Mouse (Mus musculus) urinary bladder, postnatal 10 days (tissue): ENCODE data around the gene Dhh.
A peak's percentile ranks its signal among the peaks of the same experiment; 100 is the strongest.

Experiments used
- DNase-seq: peaks from one replicate; pipeline ENCODE4 v3.0.0; 2022; ENCODE audit warnings: low spot score

The Dhh gene

GRCm38 (mm10) chr15:98871916-98872888 is 26.1 kb downstream of the Dhh start:
- DNase-seq: peak; percentile 77

GRCm38 (mm10) chr15:98871070-98871915 is 27.0 kb downstream of the Dhh start, which contains the start of gene Kmt2d:
TSS of gene Kmt2d (minus strand) at chr15:98871204.
- DNase-seq: no peak

DNA sequence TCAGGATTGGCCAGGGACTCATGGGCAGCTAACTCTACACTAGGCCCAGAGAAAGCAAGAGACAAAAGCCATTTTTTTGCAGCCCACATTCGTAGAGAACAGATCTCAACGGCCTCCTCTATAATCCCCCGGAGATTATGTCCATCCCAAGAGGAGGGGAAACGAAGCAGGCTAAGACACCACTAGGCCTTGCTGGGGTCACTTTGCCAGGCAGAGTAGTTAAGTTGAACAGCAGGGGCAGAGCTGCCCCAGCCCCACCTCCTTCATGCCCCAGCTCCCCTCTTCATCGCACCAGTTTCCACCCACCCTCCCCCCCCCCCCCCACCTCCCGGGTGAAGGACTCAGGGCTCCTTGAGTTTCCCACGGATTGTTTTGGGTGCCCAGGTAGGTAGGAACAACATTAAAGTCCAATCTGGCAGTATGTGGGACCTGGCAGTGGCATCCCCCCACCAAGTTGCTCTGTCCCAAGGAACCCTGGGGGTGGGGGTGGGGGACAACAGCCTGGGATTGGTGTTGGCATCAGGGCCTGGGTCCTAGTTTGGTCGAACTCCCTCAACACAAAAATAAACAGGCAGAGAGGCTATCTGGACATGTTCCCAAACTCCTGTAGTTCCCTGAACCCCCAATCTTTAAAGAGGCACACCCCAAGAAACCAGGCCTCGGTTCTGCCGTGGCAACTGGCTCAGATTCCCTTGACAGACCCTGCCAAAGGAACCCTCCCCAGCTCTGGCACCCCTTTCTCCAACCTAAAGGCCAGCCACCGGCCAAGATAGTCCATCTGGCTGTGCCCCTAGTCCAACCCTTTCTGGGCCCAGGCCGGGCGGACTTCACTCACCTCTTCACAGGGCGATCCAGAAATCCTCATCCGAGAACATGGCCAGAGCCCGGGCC is 27.9 kb downstream of the Dhh start:
- no peak for DNase-seq

DNA sequence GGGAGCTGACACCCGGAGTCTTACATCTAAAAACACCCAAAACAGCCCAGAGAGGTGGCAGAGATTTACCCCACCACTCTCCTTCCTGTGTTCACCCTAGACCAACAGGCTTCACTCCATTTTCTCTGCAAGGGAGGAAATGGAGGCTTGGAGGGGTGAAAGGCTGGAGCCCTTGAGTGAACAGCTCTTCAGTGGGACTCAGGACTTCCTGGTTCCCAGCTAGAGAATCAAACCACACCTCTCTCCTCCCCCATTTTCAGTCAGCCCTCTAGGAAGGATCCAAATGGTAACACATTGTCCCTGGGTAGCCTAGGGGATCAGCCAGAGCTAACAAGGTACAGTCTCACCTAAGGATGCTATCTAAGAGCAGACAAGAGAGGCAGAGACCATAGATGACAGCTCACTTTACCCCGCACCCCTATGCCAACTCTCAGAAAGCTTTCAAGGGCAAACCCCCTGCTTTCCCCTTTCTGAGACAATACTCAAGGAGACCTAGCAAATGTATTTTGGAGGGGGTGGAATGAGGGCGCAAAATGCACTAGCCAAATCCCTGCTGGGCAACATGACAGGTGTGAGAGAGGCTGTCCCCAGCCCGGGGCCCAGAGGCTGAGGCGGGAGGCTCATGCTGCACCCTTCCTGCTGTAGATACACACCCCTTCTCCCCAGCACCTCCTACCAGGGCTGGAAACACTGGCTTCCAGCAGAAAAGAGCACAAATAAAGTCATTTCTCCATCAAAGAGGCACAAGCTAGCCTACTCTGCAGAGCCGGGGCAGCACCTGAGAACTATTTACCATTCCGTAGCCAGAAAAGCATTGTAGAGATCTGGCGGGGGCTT is 28.8 kb downstream of the Dhh start:
- DNase-seq: no peak

DNA sequence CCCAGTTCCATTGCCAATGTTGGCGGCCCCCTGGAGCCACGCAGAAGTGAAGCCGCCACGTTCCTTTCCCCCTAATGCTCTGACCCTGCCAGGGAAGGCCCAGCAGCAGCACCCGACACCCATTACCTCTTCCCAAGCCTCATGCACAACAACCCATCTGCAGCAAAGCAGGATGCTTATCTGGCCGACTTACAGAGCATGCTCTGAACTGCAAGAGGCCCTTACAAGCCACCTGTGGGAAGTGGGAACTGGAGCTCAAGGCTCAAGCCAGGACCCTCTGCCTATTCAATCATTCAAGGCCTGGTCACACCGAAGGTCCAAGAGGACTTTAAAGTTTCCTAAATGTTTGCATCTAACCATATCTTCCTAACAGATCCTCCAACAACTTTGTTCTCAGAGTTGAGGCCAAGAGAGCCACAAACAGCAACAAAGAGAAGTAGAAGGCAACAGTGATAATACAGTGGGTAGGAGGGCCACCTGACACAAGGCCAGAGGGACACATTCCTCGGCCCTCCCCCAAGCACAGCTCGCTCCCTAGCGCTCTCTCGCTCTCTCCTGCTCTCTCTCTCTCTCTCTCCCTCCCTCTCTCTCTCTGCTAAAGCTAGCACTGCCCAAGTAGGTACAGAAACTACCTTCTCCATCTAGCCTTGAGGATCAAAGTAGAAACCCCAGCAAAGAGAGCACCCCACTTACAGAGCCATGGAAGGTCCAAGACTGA is 29.8 kb downstream of the Dhh start:
- DNase-seq: no peak

- no peak for DNase-seq
These were observed 31.0 kb downstream of the Dhh start for GRCm38 (mm10) chr15:98867321-98867720.

DNA sequence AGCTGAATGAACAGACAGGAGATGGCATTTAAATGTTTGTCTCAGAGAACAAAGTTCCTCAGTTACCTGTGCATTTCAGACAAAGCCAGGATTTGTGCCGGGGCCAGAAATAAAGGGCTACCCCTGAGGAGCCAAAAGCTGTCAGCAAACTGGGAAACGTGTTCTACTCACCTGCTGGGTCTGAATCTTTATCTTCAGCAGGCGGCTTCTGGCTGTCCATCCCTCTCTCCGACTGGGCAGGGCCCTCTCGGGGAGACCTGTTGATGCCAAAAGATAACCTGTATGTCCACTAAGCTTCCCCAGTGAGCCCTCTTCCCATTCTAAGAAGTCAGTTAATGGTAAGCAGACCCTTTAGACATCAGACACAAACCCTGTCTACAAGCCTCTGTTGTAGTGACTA is 31.8 kb downstream of the Dhh start:
- DNase-seq: no peak

DNA sequence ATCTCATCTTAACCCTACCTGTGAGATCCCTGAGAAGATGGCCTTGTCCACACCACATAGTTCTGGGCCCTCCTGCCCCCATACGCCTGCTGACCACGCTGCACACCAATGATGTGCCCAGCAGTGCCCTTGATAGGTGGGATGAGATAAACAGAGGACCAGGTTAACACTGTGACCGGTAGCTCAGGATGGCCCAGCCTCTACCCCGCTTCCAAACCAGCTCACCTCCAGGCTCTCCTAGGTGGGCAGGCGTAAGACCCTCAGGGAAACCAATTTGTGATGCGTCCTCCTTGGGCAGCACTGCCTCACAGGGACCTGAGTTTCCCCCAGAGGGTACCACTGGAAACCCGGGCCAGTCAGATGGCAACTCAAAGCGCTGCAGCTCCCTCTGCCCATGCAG is 32.6 kb downstream of the Dhh start:
- no peak for DNase-seq

- DNase-seq: no peak
These were observed 33.4 kb downstream of the Dhh start for GRCm38 (mm10) chr15:98864951-98865350.

DNA sequence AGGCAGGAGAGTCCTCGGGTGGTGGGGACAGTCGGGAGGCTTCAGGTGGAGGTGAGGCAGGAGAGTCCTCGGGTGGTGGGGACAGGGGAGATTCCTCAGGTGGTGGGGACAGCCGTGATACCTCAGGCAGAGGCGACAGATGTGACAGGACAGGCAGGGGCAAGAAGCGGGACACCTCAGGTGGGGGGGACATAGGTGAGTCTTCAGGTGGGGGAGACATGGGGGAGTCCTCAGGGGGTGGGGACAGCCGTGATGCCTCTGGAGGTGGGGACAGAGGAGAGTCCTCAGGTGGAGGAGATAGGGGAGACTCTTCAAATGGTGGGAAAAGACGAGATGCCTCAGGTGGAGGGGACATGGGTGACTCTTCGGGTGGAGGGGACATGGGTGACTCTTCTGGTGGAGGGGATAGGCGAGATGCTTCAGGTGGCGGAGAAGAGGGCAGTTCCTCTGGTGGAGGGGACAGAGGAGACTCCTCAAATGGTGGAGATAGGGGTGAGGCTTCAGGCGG is 34.8 kb downstream of the Dhh start:
- peak; percentile 10 for DNase-seq

DNA sequence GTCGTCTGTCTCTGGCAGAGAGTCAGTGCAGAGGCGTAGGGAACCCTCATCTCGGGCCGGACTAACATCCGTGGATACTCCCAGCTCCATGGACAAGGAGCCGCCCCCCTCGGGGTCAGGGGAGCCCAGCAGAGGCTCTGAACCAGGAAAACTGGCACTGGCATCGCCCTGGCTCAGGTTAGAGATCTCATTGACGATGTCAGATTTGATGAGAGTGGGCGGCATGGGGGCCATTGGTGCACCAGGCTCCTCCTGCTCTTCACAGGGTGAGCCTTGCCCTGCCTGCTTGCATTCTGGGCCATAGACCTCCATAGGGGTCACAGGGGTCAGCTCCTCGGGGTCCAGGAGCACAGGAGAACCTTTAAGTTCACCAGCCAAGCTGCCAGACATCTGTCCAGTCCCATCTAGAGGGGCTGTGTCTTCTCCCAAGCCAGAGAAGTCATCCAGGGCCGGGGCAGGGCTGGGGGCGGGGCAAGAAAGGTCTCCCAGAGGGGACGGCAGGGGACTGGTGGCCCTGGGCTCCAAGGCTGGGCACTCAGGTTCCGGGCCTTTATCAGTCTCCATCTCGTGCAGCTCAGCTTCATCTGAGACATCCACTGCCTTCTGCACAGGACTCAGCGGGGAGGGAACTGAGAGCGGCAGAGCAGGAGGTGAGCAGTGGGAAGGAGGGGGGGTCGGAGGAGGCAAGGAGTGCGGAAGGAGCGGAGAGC is 36.5 kb downstream of the Dhh start:
- DNase-seq: peak; percentile 8

DNA sequence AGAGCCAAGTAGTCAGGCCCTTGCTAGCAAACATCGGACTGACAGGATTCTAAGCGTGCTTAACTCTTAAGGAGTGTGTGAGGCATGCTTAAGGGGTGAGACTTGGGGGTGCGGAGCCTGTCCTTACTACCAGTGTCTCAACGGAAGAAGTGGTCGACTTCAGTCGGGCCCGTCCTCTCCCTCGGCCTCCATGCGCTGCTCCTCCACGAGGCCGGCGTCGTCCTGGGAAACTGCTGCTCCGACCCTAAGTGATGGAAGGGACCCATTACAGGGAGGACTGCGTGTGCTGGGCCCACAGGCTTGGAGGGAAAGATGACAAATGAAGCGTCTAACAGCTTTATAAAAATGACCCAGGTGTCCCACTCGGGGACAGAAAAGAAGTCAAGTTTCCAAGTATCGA is 37.4 kb downstream of the Dhh start:
- no peak for DNase-seq

DNA sequence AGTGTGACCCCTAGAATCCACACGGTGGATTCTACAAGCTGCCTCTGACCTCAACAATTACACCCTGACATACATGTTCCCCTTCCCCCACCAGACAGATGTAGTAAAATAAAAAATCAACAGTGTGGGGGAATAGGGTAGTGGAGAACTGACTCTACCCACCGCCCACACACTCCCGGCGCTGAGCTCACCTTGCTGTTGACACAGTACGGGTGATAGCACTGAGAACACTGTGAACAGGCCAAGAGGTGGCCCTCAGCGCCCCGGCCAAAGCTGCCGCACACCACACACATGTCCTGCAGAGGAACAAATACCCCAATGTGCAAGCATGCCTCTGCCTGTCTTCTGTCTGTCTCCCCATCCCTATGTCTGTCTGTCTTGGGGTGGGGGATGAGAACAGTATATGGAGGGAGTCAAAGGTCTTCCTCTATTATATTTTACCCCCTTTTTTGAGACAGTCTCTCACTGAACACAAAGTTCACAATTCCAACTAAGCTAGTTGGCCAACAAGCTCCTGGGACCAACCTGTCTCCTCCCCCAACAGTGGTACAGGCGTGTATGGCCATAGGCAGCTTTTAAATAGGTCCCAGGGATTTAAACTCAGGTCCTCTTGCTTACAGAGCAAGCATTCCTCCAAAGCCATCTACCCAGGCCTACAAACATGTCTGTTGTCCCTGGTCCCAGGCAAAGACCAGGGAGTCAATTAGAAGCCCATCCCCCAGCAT is 38.9 kb downstream of the Dhh start:
- no peak for DNase-seq

DNA sequence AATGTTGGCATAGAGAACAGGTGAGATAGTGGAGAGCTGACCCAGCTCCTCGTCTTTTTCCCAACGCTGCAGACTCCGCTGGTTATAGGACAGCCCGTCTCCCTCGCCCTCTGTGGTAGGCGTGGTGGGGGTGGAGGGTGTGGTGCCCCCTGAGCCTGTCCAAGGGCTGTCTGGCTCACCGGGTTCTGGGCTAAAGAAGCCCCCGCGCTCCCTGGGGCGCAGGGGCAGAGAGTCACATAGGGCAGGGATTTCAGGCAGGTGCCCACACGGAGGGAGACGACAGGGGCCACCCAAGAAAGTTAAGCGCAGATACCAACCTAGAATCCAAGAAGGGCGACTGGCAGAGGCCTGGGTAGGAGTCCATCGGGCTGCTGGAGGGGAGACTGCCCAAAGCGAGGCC is 44.1 kb downstream of the Dhh start:
- DNase-seq: no peak

DNA sequence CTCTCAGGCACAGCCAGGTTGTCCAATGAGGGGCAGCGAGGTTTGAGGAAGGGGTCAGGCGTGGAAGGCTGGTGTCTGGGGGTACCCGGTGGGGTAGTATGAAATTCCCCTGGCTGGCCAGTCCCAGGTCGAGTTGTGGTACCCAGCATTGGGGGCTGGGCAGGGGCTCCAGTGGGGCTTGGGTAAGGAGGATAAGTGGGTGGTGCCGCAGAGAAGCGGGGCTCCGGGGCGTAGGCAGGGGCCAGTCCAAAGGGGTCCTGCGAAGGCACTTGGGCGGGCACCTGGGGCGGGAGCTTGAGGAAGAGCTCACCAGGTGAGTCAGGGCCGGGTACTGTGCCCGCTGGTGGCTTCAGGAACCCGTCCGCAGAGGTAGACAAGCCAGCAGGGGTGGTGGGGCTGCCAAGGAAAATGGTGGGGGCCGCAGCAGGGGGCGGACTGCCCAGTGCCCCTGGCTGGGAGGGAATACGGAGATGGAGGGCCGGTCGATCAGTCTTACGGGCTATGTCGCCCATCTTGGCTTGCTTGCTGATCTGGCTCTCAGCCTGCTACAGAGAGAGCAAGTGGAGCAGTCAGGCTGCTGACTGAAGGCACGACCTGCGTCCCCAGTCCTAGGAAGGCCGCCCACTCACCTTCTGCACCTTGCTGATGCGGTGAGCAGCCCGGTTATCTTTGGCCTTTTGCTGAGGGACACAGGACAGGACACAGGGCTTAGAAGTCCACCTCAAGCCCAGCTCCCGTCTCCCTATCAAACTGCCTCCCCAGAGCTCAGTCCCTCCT is 45.0 kb downstream of the Dhh start:
- no peak for DNase-seq

- DNase-seq: no peak
These were observed 45.6 kb downstream of the Dhh start for GRCm38 (mm10) chr15:98852733-98853132.

- DNase-seq: no peak
These were observed 46.3 kb downstream of the Dhh start for GRCm38 (mm10) chr15:98852071-98852470.

GRCm38 (mm10) chr15:98851229-98851818 is 47.0 kb downstream of the Dhh start:
- DNase-seq: no peak
